Mouse (Mus musculus): ENCODE results near the gene Vmn1r2. TPM values are rescaled to one million over a fixed set of nuclear protein-coding genes. Genes with fewer than 3 reads are reported as not detected.

Vmn1r2 gene
- not detected in 2 replicates for polyA plus RNA-seq (2012; rRNA removed; ENCODE audit: low replicate concordance)

GRCm38 (mm10) chr4:3167020-3167419 lies at the start of gene Vmn1r2:
Gene Vmn1r2, plus strand, starts transcription at chr4:3167320.

GRCm38 (mm10) chr4:3185258-3185657 lies 18.1 kb downstream of the Vmn1r2 start, which contains the start of gene Vmn1r3:
Gene Vmn1r3, minus strand, starts transcription at chr4:3185358.

Other genes with a start within 250 kb of the Vmn1r2 start
- not detected in 2 replicates for gene Vmn1r3, start 18.0 kb downstream of the Vmn1r2 start, polyA plus RNA-seq (2012; rRNA removed; ENCODE audit: low replicate concordance)

All from mammary gland, adult 2 months (tissue).